Mouse (Mus musculus): ENCODE results near the gene Tsc22d2.

DNA sequence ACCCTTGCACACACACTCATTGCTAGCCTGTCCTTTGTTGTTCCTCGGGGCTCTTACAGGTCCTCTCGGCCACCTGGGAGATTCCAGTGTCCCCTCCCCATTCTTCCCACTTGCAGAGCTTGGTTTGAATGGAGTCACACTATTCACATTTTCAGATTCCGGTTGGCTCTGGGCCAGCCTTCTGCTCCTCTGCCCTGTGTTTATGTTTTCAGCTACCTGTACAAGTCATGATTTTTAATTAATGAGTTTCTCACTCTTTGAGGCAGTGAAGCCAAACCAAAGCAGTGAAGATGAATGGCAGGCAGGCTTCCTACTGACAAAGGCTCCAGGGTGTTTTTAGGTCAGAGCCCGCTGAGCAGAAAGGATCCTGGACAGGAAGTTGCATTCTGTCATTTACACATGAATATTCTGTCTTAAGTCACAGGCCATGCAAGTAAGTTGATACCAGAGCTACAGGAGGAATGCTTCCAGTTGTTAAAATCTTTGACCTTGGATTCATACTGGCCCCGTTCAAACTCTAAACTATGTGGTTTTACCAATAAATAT is 36.9 kb upstream of the Tsc22d2 start:
- no peak for TF ChIP-seq CTCF (IDR thresholded peaks at IDR 0.05; ENCODE audit: low read depth)
- TF ChIP-seq EP300 (IDR thresholded peaks at IDR 0.05; ENCODE audit: low read depth) = no peak

Data from liver, postnatal 0 days (tissue).